Mouse (Mus musculus) intestine, postnatal 0 days (tissue): ENCODE results near the gene Atp7a. TPM values are rescaled to one million over a fixed set of nuclear protein-coding genes. Genes with fewer than 3 reads are reported as not detected.

Source experiments
- ATAC-seq: fragments of 200-750 bp; cut with Nextera tagmentation; 2 replicates; pipeline ENCODE4 v1.8.0; 2017; ENCODE audit warnings: mild to moderate bottlenecking, moderate TSS enrichment, moderate library complexity
- H3K27ac ChIP-seq: fragments of 300-500 bp; sonication (generic); 2 replicates; pipeline ENCODE4 v1.5.1; 2014; ENCODE audit warnings: mild to moderate bottlenecking, low read depth, low read length, moderate library complexity
- H3K27me3 ChIP-seq: fragments of 300-500 bp; sonication (generic); replicated peaks from 2 replicates; pipeline ENCODE4 v1.6.1; 2014; ENCODE audit warnings: low read length, mixed read lengths; ENCODE audit not compliant: control insufficient read depth, insufficient read depth
- H3K36me3 ChIP-seq: fragments of 300-500 bp; sonication (generic); 2 replicates; pipeline ENCODE4 v1.6.1; 2014; ENCODE audit warnings: mild to moderate bottlenecking, moderate library complexity; ENCODE audit not compliant: control insufficient read depth, insufficient read depth
- H3K4me1 ChIP-seq: fragments of 300-500 bp; sonication (generic); replicated peaks from 2 replicates; pipeline ENCODE4 v1.6.1; 2014; ENCODE audit warnings: antibody characterized with exemption, low read length, mixed read lengths; ENCODE audit not compliant: control insufficient read depth, insufficient read depth
- H3K4me2 ChIP-seq: fragments of 300-500 bp; sonication (generic); replicated peaks from 2 replicates; pipeline ENCODE4 v1.6.1; 2014; ENCODE audit warnings: low read depth, mild to moderate bottlenecking, moderate library complexity
- H3K4me3 ChIP-seq: fragments of 300-500 bp; sonication (generic); 2 replicates; pipeline ENCODE4 v1.5.1; 2014; ENCODE audit warnings: low read depth, low read length
- H3K9ac ChIP-seq: fragments of 300-500 bp; sonication (generic); 2 replicates; pipeline ENCODE4 v1.6.1; 2014; ENCODE audit warnings: mild to moderate bottlenecking, low read depth, low read length
- H3K9me3 ChIP-seq: fragments of 300-500 bp; sonication (generic); 2 replicates; pipeline ENCODE4 v1.6.1; 2016; ENCODE audit warnings: mixed run types; ENCODE audit not compliant: control insufficient read depth
- CTCF ChIP-seq: sonication (generic); IDR thresholded peaks from 2 replicates; pipeline ENCODE4 v1.5.1; 2016; ENCODE audit warnings: low read depth, mild to moderate bottlenecking, control low read depth, antibody characterized with exemption, moderate library complexity
- WGBS: fragments of 180-500 bp; shearing (Covaris S2); extraction: QIAGEN DNeasy Blood & Tissue Kit; methylation state at CpG from one replicate; pipeline ENCODE4 v1.1.7; 2014; 5-methylcytosine and 5-hydroxymethylcytosine counted together
- polyA plus RNA-seq: library from polyadenylated mRNA; unstranded; fragments of >200 nt; fragmentation: Nextera tagmentation; extraction: Ambion mirVana; gene quantifications from 2 replicates; pipeline ENCODE4 v1.2.1, GENCODE M21; 2015

The Atp7a gene
- polyA plus RNA-seq, 1 experiment from 2014 or later = 9.3 TPM

- Histone ChIP-seq H3K36me3 (no peaks in the 10 kb centered on the region), H3K4me1 (no peaks in the 10 kb centered on the region), H3K4me2 (no peak overlapping the region), H3K27ac (no peak overlapping the region), H3K9me3 (no peaks in the 10 kb centered on the region), H3K9ac (no peak overlapping the region), H3K27me3 (no peaks in the 10 kb centered on the region), H3K4me3 (no peak overlapping the region)
- no peak for TF ChIP-seq CTCF
- WGBS = 69% methylated on average over 4 of the region's 4 CpGs
- no peak for ATAC-seq
Observed at GRCm38 (mm10) chrX:106155892-106156291, 128.8 kb downstream of the Atp7a start.

GRCm38 (mm10) chrX:106163995-106164394 lies 136.9 kb downstream of the Atp7a start:
- ATAC-seq = no peak
- Histone ChIP-seq H3K4me2 (no peak overlapping the region), H3K4me3 (no peak overlapping the region), H3K27ac (no peak overlapping the region), H3K27me3 (no peaks in the 10 kb centered on the region), H3K36me3 (no peaks in the 10 kb centered on the region), H3K9me3 (no peaks in the 10 kb centered on the region), H3K9ac (no peak overlapping the region), H3K4me1 (no peaks in the 10 kb centered on the region)
- no peak for TF ChIP-seq CTCF
- WGBS = 43% methylated on average over 5 of the region's 5 CpGs

- Histone ChIP-seq H3K36me3 (no peaks in the 10 kb centered on the region), H3K27ac (no peak overlapping the region), H3K4me2 (no peak overlapping the region), H3K4me3 (no peak overlapping the region), H3K9ac (no peak overlapping the region), H3K27me3 (no peaks in the 10 kb centered on the region), H3K4me1 (no peaks in the 10 kb centered on the region), H3K9me3 (no peaks in the 10 kb centered on the region)
- WGBS = 53% methylated on average over 5 of the region's 5 CpGs
- ATAC-seq = no peak
- no peak for TF ChIP-seq CTCF
Observed at GRCm38 (mm10) chrX:106164555-106164954, 137.5 kb downstream of the Atp7a start.

- H3K27ac ChIP-seq = no peak overlapping the region
- peak; percentile 60 for TF ChIP-seq CTCF
- H3K27me3 ChIP-seq = no peaks in the 10 kb centered on the region
- no peak overlapping the region for H3K9ac ChIP-seq
- WGBS = 52% methylated on average over 1 of the region's 1 CpGs
- no peak for ATAC-seq
- H3K36me3 ChIP-seq = no peaks in the 10 kb centered on the region
- no peaks in the 10 kb centered on the region for H3K9me3 ChIP-seq
- H3K4me1 ChIP-seq = no peaks in the 10 kb centered on the region
- no peak overlapping the region for H3K4me3 ChIP-seq
- no peak overlapping the region for H3K4me2 ChIP-seq
Observed at GRCm38 (mm10) chrX:106165089-106165488, 138.0 kb downstream of the Atp7a start.

GRCm38 (mm10) chrX:106171106-106171852 lies 144.2 kb downstream of the Atp7a start:
- peak; percentile 49 for ATAC-seq
- no peaks in the 10 kb centered on the region for H3K9me3 ChIP-seq
- no peaks in the 10 kb centered on the region for H3K27me3 ChIP-seq
- 25% methylated on average over 18 of the region's 18 CpGs for WGBS
- H3K36me3 ChIP-seq = no peaks in the 10 kb centered on the region
- H3K4me3 ChIP-seq = peak overlapping the region; percentile 17
- H3K4me2 ChIP-seq = peak overlapping the region; percentile 60
- no peak overlapping the region for H3K9ac ChIP-seq
- H3K4me1 ChIP-seq = no peaks in the 10 kb centered on the region
- H3K27ac ChIP-seq = no peak overlapping the region
- TF ChIP-seq CTCF = peak; percentile 79

- ATAC-seq = no peak
- 43% methylated on average over 5 of the region's 6 CpGs for WGBS
- Histone ChIP-seq H3K9ac (no peak overlapping the region), H3K36me3 (no peaks in the 10 kb centered on the region), H3K4me1 (no peaks in the 10 kb centered on the region), H3K27me3 (no peaks in the 10 kb centered on the region), H3K27ac (no peak overlapping the region), H3K9me3 (no peaks in the 10 kb centered on the region), H3K4me3 (peak overlapping the region; percentile 17; the same call in 1 of the 2 replicates), H3K4me2 (peak overlapping the region; percentile 60)
- TF ChIP-seq CTCF = no peak
Observed at GRCm38 (mm10) chrX:106171853-106172154, 144.7 kb downstream of the Atp7a start.

Other genes starting within 250 kb of the Atp7a start
- gene Atrx, start 97.9 kb upstream of the Atp7a start, polyA plus RNA-seq = 39.9 and 48.9 TPM in 2 replicates
- gene Magt1, start 15.4 kb upstream of the Atp7a start, polyA plus RNA-seq = 30.5 and 31.5 TPM in 2 replicates
- gene Cox7b, start 11.6 kb upstream of the Atp7a start, polyA plus RNA-seq = 796 and 896 TPM in 2 replicates
- gene Tlr13, start 115.9 kb downstream of the Atp7a start, polyA plus RNA-seq = 0.82 and 0.94 TPM in 2 replicates
- 185 and 193 TPM in 2 replicates for gene Pgk1, start 159.8 kb downstream of the Atp7a start, polyA plus RNA-seq
- gene Taf9b, start 193.9 kb downstream of the Atp7a start, polyA plus RNA-seq = 6.9 and 7.6 TPM in 2 replicates
- not detected in 2 replicates for gene Fnd3c2, start 228.1 kb downstream of the Atp7a start, polyA plus RNA-seq